Mouse (Mus musculus) hindbrain, embryonic 12.5 days (tissue): ENCODE data around the gene Smok2b. TPM values are rescaled to one million over a fixed set of nuclear protein-coding genes. Genes with fewer than 3 reads are reported as not detected.
A peak's percentile ranks its signal among the peaks of the same experiment; 100 is the strongest.
"Not testable (repeated sequence)": the region's sequence is repeated elsewhere in the genome, so short reads cannot be mapped to it uniquely, and the experiment has no call there.

Experiments
- ATAC-seq: fragments of 200-750 bp; cut with Nextera tagmentation; 2 replicates; pipeline ENCODE4 v1.8.0; 2017; ENCODE audit warnings: moderate TSS enrichment; ENCODE audit not compliant: low FRiP score
- H3K27ac ChIP-seq: fragments of 300-500 bp; sonication (generic); 2 replicates; pipeline ENCODE4 v1.5.1; 2016; ENCODE audit warnings: mild to moderate bottlenecking
- H3K27me3 ChIP-seq: fragments of 300-500 bp; sonication (generic); 2 replicates; pipeline ENCODE4 v1.6.1; 2016; ENCODE audit warnings: mild to moderate bottlenecking
- H3K36me3 ChIP-seq: fragments of 300-500 bp; sonication (generic); 2 replicates; pipeline ENCODE4 v1.6.1; 2016; ENCODE audit warnings: mild to moderate bottlenecking
- H3K4me1 ChIP-seq: fragments of 300-500 bp; sonication (generic); 2 replicates; pipeline ENCODE4 v1.6.1; 2016
- H3K4me2 ChIP-seq: fragments of 300-500 bp; sonication (generic); replicated peaks from 2 replicates; pipeline ENCODE4 v1.6.1; 2016; ENCODE audit warnings: mild to moderate bottlenecking
- H3K4me3 ChIP-seq: fragments of 300-500 bp; sonication (generic); 2 replicates; pipeline ENCODE4 v1.5.1; 2016; ENCODE audit warnings: mild to moderate bottlenecking
- H3K9ac ChIP-seq: fragments of 300-500 bp; sonication (generic); 2 replicates; pipeline ENCODE4 v1.6.1; 2016; ENCODE audit warnings: mild to moderate bottlenecking, moderate library complexity
- H3K9me3 ChIP-seq: fragments of 300-500 bp; sonication (generic); replicated peaks from 2 replicates; pipeline ENCODE4 v1.6.1; 2016; ENCODE audit warnings: mild to moderate bottlenecking
- WGBS: fragments of 180-500 bp; shearing (Covaris S2); methylation state at CpG from one replicate; pipeline ENCODE4 v1.1.7; 2016; 5-methylcytosine and 5-hydroxymethylcytosine counted together
- polyA plus RNA-seq: library from polyadenylated mRNA; unstranded; fragments of >200 nt; fragmentation: Nextera tagmentation; extraction: Ambion mirVana; gene quantifications from 2 replicates; pipeline ENCODE4 v1.2.1, GENCODE M21; 2016

The Smok2b gene
- not detected in 2 replicates for polyA plus RNA-seq

DNA sequence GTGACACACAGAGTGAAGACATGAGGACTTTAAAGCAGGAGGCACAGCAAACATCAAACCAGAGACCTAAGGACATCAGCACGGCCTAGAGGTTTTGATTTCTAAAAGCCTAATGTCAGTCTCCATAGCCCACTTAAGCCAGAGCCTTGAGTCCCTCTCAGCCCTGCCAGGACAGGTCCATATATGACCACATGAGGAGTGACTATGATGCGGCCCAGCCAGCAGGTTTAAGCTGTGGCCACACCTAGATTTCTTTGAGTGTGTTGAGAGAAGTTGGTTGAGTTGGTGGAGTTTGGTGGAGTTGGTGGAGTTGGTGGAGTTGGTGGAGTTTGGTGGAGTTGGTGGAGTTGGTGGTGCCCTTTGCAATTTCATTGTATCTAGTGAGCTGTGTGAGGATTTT lies at the start of gene Smok2b:
Smok2b (plus strand) TSS at position 301 of the 400 bp plus-strand sequence.
- H3K4me3 ChIP-seq, ATAC-seq, H3K27me3 ChIP-seq, H3K4me2 ChIP-seq, H3K36me3 ChIP-seq, H3K4me1 ChIP-seq, H3K27ac ChIP-seq, H3K9ac ChIP-seq: not testable (repeated sequence)
- WGBS, result 82% methylated on average over 2 of the region's 2 CpGs
- H3K9me3 ChIP-seq, result peaks cover 91% of the 10 kb centered on the region

DNA sequence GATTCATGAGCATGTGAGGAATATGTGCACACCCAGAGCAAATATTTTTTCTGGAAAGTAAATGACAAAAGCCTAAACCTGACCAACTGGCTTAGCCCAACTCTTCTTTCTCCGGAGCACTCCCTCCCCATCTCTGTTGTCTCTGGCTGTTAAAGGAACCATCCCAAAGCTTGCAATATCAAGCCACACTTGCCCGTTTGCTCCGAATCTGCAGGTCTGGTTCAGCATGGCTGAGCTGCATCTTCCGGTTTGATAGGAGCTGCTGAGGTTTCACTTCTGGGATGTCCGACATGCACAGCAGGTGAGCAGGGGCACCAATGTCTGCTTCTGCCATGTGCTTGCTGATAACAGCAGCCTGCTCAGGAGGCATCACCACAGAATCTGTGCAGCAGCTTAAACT lies 49.6 kb upstream of the Smok2b start:
- not testable (repeated sequence) for H3K9ac ChIP-seq, ATAC-seq, H3K27me3 ChIP-seq, H3K4me2 ChIP-seq, H3K4me1 ChIP-seq, H3K27ac ChIP-seq, H3K4me3 ChIP-seq, H3K36me3 ChIP-seq
- WGBS, result 93% methylated on average over 5 of the region's 5 CpGs
- peaks cover 44% of the 10 kb centered on the region for H3K9me3 ChIP-seq

DNA sequence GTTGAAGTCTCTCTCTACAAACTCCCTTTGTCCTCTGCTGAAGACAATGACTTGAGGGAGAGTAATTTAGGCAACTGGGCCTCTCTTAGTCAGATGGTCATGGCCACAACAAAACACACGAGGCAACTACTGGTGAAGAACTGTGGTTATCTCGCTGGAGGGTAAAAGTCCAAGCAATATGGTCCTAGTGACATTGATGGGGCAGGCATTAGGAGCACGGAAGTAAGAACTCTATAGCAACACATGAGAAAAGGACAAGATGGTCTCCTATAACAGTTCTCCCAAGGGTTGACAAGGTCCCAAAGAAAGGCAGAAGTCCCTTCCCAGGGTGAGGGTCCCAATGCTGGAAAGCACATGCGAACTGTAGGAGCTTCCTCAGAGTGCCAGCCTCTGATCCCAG lies 47.3 kb upstream of the Smok2b start:
- not testable (repeated sequence) for ATAC-seq, H3K4me1 ChIP-seq, H3K27me3 ChIP-seq, H3K9ac ChIP-seq, H3K4me2 ChIP-seq, H3K4me3 ChIP-seq, H3K27ac ChIP-seq, H3K36me3 ChIP-seq
- peaks cover 59% of the 10 kb centered on the region for H3K9me3 ChIP-seq
- WGBS, result 68% methylated on average over 3 of the region's 4 CpGs

DNA sequence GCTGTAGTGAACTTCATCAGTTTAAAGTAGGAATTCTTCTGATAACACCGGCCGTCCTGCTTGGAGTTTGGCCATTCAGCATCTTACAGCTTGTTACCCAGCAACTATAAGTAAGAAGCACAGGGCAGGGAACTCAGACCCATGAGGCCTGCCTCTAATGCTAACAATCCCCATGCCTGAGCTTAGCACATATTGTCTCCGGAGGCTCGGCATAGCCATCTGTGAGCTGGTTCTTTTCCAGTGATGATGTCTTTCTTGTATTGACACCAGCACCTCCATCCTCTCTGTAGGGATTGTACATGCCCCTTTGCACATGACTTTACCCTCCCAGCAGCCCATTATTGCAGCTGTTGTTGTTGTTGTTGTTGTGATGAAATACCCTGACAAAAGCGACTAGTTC lies 45.5 kb upstream of the Smok2b start:
- not testable (repeated sequence) for H3K27ac ChIP-seq, H3K9ac ChIP-seq, H3K36me3 ChIP-seq, H3K4me3 ChIP-seq, H3K4me2 ChIP-seq, H3K27me3 ChIP-seq, ATAC-seq, H3K4me1 ChIP-seq
- peaks cover 65% of the 10 kb centered on the region for H3K9me3 ChIP-seq
- 96% methylated on average over 5 of the region's 5 CpGs for WGBS

DNA sequence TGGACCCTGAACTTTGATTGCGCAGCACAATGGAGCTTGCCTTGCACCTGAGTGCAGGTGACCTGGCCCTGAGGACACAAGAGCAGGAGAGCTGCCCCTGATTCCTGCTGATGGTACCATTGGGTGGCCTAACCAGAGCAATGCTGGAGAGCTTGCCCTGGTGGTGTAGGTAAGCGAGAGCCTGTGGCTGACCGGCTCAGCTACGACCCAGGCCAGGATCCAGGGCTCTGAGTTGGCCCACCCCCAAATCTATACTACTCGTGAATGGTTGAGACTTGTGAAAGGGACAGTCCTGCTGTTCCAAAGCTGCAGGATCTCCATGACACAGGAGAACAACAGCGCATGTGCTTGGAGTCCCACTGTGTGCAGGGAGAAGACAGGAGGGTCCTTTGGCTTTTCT lies 43.5 kb upstream of the Smok2b start:
- not testable (repeated sequence) for ATAC-seq
- peaks cover 61% of the 10 kb centered on the region for H3K9me3 ChIP-seq
- WGBS, result 84% methylated on average over 6 of the region's 6 CpGs

DNA sequence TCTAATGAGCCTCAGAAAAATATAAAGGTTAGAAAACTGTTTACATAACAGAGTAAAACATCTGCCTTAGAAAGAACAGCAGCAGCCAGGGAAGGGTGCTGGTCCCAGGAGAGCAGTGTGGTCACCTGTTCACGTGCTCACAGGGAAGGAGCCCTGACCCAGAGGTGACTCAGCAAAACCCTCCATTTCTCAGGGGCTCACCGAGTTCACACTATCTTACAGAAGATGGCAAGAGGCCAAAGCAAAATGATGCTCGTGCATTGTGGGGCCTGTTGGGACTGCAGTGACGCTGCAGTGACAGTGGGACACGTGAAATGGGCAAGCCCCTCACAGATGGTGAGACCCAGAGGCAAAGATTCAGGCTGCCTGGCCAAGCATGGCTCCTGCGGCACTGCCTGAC lies 42.4 kb upstream of the Smok2b start:
- H3K4me3 ChIP-seq, H3K4me2 ChIP-seq, H3K36me3 ChIP-seq, H3K9ac ChIP-seq, ATAC-seq, H3K4me1 ChIP-seq, H3K27ac ChIP-seq, H3K27me3 ChIP-seq: not testable (repeated sequence)
- WGBS, result 72% methylated on average over 6 of the region's 6 CpGs
- peaks cover 60% of the 10 kb centered on the region for H3K9me3 ChIP-seq

More for the DNA sequence above, 43.5 kb upstream of the Smok2b start:
- not testable (repeated sequence) for H3K27ac ChIP-seq, H3K4me1 ChIP-seq, H3K36me3 ChIP-seq, H3K9ac ChIP-seq, H3K4me2 ChIP-seq, H3K27me3 ChIP-seq, H3K4me3 ChIP-seq

DNA sequence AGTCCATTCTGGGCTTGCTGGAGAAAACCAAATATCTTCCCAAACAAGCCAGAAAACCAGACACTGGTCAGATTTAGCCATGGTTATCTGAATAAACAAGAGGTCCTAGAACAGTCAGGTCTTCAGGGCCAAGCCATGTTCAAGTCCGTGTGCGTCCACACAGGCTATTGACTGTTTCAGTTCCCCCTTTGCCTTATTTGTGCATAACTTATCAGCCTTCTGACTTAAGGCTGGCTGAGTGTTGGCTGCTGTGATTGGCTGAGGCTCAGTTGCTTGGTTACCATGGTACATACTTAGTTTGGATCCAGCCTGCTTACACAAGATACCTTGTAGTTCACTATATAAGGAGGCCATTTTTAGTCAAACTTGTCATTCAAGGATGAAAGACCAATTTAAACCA lies 41.2 kb upstream of the Smok2b start:
- H3K9ac ChIP-seq, H3K27ac ChIP-seq, H3K36me3 ChIP-seq, H3K4me3 ChIP-seq, ATAC-seq, H3K4me1 ChIP-seq, H3K4me2 ChIP-seq, H3K27me3 ChIP-seq: not testable (repeated sequence)
- H3K9me3 ChIP-seq, result peaks cover 63% of the 10 kb centered on the region
- 96% methylated on average over 2 of the region's 2 CpGs for WGBS

DNA sequence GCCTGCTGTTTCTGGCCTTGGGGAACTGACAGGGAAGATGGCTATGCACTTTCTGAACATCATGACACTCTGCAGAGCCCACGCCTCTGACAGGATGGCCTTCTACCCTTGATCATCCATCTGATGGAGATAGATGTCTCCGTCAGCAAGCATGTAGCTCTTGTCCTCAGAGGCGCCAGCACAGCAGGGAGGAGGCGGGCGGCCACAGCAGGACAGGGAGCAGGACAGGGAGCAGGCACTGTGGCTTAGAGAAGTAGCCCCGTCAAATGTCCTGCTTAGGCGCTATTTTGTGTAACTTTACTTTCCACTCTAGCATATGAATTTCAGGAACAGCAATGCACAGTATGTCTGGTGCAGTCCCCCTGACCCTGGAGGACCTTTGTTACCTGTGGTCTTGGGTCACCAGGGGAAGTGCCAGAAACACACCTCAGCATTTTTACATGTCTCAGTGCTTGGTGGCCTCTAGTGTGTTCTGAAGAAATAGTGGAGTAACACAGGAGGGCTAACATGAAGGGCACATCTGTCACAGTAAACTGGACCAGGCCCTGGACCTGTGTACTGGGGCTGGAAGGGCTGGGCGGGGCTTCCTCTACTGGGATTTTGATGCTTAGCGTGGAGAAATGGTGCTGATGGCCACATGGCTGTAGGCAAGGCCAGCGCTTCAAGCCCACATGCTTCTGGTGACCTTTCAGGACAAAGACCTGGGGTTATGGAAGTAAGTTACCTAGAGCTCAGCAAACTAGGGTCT lies 39.0 kb upstream of the Smok2b start:
- not testable (repeated sequence) for H3K27me3 ChIP-seq, H3K27ac ChIP-seq, H3K9ac ChIP-seq, H3K4me3 ChIP-seq, ATAC-seq, H3K4me1 ChIP-seq, H3K36me3 ChIP-seq, H3K4me2 ChIP-seq
- WGBS, result 90% methylated on average over 10 of the region's 10 CpGs
- peaks cover 69% of the 10 kb centered on the region for H3K9me3 ChIP-seq

DNA sequence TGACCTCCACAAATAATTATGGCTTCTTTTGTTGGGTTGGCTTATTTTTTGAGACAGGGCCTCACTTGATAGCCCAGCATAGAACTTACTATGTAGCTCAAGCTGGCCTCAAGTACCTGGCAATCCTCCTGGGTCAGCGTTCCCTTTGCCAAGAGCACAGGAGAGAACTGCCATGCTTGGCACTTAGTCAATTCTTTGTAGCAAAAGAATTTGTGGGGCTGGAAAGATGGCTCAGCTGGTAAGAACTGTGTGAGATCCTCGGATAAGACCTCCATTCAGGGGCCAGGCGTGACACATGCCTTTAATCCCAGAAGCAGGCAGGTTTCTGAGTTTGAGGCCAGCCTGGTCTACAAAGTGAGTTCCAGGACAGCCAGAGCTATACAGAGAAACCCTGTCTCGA lies 33.6 kb upstream of the Smok2b start:
- ATAC-seq, H3K27ac ChIP-seq, H3K36me3 ChIP-seq, H3K27me3 ChIP-seq, H3K4me1 ChIP-seq, H3K4me3 ChIP-seq, H3K9ac ChIP-seq, H3K4me2 ChIP-seq: not testable (repeated sequence)
- H3K9me3 ChIP-seq, result peaks cover 64% of the 10 kb centered on the region
- WGBS, result 69% methylated on average over 4 of the region's 4 CpGs

DNA sequence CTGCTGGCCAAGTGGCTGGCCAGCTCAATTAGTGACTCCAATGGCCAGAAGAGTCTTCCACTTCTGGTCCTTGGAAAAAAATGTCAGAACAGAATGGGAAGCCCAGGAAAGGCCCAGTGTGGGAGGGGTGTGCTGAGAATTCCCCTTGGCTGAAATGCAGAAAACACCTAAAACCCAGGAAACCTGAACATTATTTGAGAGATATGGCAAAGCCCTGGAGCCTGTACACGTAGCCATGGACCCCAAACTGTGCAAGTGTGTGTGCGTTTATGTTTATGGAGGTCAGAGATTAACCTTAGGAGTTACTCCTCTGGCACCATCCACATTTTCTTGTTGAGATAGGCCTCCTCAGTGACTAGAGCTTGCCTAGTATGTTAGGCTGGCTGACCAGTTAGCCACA lies 31.2 kb upstream of the Smok2b start:
- H3K4me2 ChIP-seq, H3K4me1 ChIP-seq, H3K36me3 ChIP-seq, H3K4me3 ChIP-seq, H3K27me3 ChIP-seq, ATAC-seq, H3K27ac ChIP-seq, H3K9ac ChIP-seq: not testable (repeated sequence)
- WGBS, result 74% methylated on average over 2 of the region's 2 CpGs
- peaks cover 52% of the 10 kb centered on the region for H3K9me3 ChIP-seq

DNA sequence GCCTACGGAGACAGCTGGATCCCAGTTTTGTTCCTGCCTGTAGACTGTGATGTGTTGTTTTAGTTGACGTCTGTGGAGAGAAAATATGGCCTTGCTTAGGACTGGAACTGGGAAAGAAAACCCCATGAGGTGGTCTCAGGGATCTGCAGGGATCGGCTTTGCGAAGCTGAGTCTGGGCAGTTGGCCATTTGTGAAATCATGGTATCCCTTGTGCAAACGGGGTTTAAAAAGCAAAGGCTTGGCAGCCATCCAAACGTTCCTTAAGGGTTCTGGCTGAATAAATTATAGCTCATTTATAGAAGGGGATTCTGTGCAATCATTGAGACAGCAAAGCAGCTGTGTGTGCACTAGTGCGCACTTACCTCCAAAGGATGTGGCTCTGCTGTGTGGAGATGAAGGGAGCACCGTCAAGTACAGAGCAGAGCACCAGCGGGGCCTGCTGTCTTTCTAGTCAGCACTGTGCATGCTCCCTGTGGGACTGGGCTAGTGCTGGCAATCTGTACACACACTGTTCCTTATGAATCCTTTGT lies 30.1 kb upstream of the Smok2b start:
- 82% methylated on average over 8 of the region's 9 CpGs for WGBS
- not testable (repeated sequence) for H3K4me1 ChIP-seq, H3K36me3 ChIP-seq, H3K9ac ChIP-seq, H3K27ac ChIP-seq, H3K4me2 ChIP-seq, H3K4me3 ChIP-seq, H3K27me3 ChIP-seq
- peaks cover 50% of the 10 kb centered on the region for H3K9me3 ChIP-seq
- peak; percentile 48 for ATAC-seq

DNA sequence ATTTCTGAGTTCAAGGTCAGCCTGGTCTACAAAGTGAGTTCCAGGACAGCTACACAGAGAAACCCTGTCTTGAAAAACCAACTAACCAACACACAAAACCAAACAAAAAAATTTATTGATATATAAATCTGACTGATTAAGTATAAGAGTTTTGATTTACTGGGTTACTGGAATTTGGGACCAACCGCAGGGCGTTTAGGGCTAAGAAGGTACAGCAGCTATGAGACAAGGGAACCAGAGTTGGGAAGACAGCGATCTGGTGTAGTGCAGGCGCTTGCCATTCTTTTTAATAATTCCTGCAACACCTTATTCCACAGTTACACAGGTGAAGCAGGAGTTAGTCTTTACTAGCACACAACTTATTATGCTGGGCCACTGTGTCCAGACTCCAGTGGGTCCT lies 28.5 kb upstream of the Smok2b start:
- H3K4me3 ChIP-seq, H3K36me3 ChIP-seq, H3K27ac ChIP-seq, H3K27me3 ChIP-seq, H3K9ac ChIP-seq, ATAC-seq, H3K4me2 ChIP-seq, H3K4me1 ChIP-seq: not testable (repeated sequence)
- 88% methylated on average over 4 of the region's 4 CpGs for WGBS
- peaks cover 43% of the 10 kb centered on the region for H3K9me3 ChIP-seq

DNA sequence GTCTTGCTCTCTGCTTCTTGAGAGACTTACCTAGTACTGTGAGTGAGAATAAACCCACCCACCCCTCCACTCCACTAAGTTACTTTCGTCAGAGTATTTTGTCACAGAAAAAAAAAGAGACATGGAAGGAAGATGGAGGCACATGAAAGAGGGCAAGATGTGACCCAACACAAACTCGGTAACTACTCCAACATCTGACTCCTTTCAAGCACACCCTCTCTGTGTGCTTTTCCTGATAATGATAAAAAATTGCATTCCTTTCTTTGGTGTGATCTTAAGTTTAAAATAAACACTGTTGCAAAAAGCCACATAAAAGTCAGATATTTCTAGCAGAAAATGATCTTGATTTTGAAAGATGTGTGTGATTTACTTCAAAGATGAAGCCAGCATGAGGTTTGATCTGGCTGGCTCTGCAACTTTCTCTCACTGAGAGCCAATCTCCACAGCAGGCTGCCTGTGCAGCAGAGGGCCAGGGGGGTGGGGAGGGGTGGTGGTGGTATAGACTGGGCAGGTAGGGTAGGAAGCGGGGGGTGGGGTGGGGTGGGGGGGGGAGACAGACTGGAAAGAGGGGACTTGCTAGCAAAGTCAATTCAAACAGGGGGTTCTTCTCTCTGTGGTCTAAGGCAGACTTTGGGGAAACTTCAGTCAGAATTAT lies 27.5 kb upstream of the Smok2b start:
- H3K27me3 ChIP-seq, H3K4me1 ChIP-seq, H3K9ac ChIP-seq, ATAC-seq, H3K4me3 ChIP-seq, H3K27ac ChIP-seq, H3K4me2 ChIP-seq, H3K36me3 ChIP-seq: not testable (repeated sequence)
- peaks cover 48% of the 10 kb centered on the region for H3K9me3 ChIP-seq
- WGBS, result 81% methylated on average over 2 of the region's 3 CpGs
